Mouse (Mus musculus) G1E (cell line): ENCODE measurements around the gene Dmwd.

Source experiments
- CTCF ChIP-seq: IDR thresholded peaks from 2 replicates; pipeline ENCODE4 v1.5.1; 2012; ENCODE audit warnings: low read depth, low read length, inconsistent platforms, mixed read lengths
- POLR2AphosphoS5 ChIP-seq: IDR thresholded peaks from 2 replicates; pipeline ENCODE4 v1.6.1; 2012; ENCODE audit warnings: low read depth, low read length, inconsistent platforms; ENCODE audit not compliant: insufficient replicate concordance

DNA sequence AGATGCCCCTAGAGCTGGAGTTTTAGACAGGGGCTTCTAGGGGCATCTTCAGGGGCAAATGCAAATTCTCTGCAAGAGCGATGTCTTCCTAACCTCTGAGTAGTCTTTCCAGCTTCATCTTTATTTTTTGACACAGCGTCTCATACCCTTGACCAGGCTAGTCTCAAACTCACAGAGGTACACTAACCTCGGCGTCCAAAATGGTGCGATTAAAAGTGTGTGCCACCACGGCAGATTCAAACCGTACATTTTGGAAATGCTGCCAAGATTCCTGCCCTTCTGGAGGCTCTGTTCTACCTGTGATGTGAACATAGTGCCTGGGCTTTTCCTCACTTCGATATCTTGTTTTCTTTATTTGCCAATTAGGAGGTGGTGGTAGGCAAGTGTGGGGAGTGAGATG is 43.1 kb downstream of the Dmwd start:
- TF ChIP-seq CTCF, result no peak
- TF ChIP-seq POLR2AphosphoS5, result no peak
